Mouse (Mus musculus) activated CD4-positive, CD25-positive, alpha-beta regulatory T cell (primary cell): ENCODE results near the gene Lrp6. TPM values are rescaled to one million over a fixed set of nuclear protein-coding genes. Genes with fewer than 3 reads are reported as not detected.

Experiments
- polyA plus RNA-seq, 2 experiments: library from polyadenylated mRNA; unstranded; fragments of 100-300 nt; shearing (Covaris generic); gene quantifications; one replicate each; pipeline ENCODE4 v1.2.1; 2017

Gene Lrp6
- polyA plus RNA-seq = 10 to 100 TPM; 17.3 to 19.1 TPM

GRCm38 (mm10) chr6:134566818-134567485 lies at the start of gene Lrp6:
Gene Lrp6 (minus strand): TSS chr6:134566965.

Other genes starting within 250 kb of the Lrp6 start
- gene Bcl2l14, start 170.6 kb downstream of the Lrp6 start, polyA plus RNA-seq = 1 to 10 TPM; 2.4 to 4.5 TPM
- gene Mansc1, start 65.5 kb upstream of the Lrp6 start, polyA plus RNA-seq = 1 to 10 TPM; 3.3 to 4.5 TPM
- 10 to 100 TPM; 27.9 to 36.5 TPM for gene Borcs5, start 72.5 kb upstream of the Lrp6 start, polyA plus RNA-seq
- 1 to 10 TPM; 1.4 to 2.6 TPM for gene Dusp16, start 225.7 kb upstream of the Lrp6 start, polyA plus RNA-seq